Mouse (Mus musculus): Measurements from ENCODE around the gene Slc23a3. TPM values are rescaled to one million over a fixed set of nuclear protein-coding genes. Genes with fewer than 3 reads are reported as not detected.

The Slc23a3 gene
- 0.10 TPM in 2 replicates for polyA plus RNA-seq (2012; rRNA removed)

GRCm38 (mm10) chr1:75133421-75134207, at the start of gene Slc23a3:
Gene Slc23a3 (minus strand): TSS chr1:75133890.

DNA sequence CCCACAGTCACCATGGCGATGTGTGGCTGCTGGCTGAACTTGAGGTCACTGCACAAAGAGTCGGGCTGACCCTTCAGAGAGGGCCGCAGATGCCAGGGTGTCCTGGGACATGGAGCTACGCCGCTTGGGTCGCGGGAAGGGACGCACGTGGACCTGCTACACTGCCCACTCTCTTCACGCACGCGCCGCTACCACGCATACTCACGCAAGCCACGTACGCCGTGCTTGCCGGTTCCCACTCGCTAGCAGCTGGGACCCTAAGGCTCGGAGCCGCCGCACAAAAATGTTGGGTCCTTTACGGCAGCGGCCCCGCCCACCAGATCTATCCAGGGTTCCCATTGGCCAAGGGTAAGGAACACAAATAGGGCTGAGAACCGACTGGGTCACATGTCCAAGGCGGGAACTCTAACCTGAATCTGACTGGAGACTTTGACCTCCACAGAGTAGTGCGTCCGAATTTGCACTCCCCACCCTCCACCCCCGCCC, 46.5 kb upstream of the Slc23a3 start, which contains the start of gene Abcb6:
Abcb6 (minus strand) TSS at position 288 of the 486 bp plus-strand sequence.

GRCm38 (mm10) chr1:75168472-75169464, 35.1 kb upstream of the Slc23a3 start, which contains the start of gene Zfand2b:
Gene Zfand2b (plus strand): TSS chr1:75168646.

GRCm38 (mm10) chr1:75142301-75143261, 8.9 kb upstream of the Slc23a3 start, which contains the start of the genes Cnppd1 and Retreg2:
Gene Cnppd1 (minus strand): TSS chr1:75142711.
Gene Retreg2 (plus strand): TSS chr1:75142778.

DNA sequence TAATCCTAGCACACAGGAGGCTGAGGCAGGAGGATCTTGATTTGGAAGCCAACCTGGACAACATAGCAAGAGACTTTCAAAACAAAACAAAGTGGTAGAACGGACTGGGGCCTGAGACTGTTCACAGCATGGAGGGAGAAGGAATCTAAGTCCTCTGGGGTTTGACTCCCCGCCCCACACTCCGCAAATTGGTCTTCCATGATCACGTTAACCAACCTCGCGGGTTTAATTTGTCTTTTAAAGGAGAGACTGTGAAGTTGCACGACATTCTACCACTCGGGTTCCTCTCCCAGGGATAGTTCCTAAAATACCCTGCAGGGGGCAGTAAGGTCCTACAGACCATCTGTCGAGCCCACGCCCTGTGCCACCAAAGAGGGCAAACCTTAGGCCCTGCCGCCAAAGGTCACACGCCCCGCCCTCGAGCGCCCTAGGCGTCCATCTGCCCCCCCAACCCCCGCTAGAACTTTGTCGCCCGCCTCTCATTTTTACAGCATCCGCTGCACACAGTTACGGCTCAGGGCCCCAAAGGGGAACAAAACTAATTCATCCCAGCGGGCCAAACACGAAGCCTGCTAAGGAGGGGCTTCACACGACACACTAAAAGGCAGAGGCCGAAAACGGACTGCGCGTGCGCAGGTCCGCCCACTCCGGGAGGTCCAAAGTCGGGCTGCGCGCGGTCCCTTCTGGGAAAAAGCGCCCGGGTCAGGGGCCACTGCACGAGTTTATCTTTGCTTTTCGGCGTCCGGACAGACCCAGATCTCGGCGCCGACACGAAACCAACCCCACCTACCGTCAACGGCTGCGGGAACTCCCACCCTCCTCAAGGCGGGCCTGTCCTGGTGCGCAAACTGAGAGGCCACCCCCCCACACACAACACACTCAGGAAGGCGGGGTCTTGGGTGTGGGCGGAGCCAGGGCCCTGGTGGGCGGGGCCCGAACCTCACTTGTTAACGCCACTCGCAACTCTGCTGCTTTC, 9.1 kb downstream of the Slc23a3 start, which contains the start of gene Nhej1:
Nhej1 (minus strand) TSS at position 855 of the 976 bp plus-strand sequence.

Other genes starting within 250 kb of the Slc23a3 start
- gene Fev, start 248.5 kb downstream of the Slc23a3 start, polyA plus RNA-seq (2012; rRNA removed), result 0.19 and 0.43 TPM in 2 replicates
- gene Cryba2, start 240.7 kb downstream of the Slc23a3 start, polyA plus RNA-seq (2012; rRNA removed), result 0.14 and 0.42 TPM in 2 replicates
- gene Cfap65, start 198.3 kb downstream of the Slc23a3 start, polyA plus RNA-seq (2012; rRNA removed), result 0.58 and 0.83 TPM in 2 replicates
- 0.75 and 1.1 TPM in 2 replicates for gene Ihh, start 182.2 kb downstream of the Slc23a3 start, polyA plus RNA-seq (2012; rRNA removed)
- 4.5 and 5.2 TPM in 2 replicates for gene Nhej1, start 8.7 kb downstream of the Slc23a3 start, polyA plus RNA-seq (2012; rRNA removed)
- 50.0 and 55.5 TPM in 2 replicates for gene Cnppd1, start 8.8 kb upstream of the Slc23a3 start, polyA plus RNA-seq (2012; rRNA removed)
- gene Retreg2, start 8.9 kb upstream of the Slc23a3 start, polyA plus RNA-seq (2012; rRNA removed), result 57.7 and 66.7 TPM in 2 replicates
- gene Zfand2b, start 34.8 kb upstream of the Slc23a3 start, polyA plus RNA-seq (2012; rRNA removed), result 29.5 and 43.8 TPM in 2 replicates
- 23.4 and 24.9 TPM in 2 replicates for gene Abcb6, start 46.5 kb upstream of the Slc23a3 start, polyA plus RNA-seq (2012; rRNA removed)
- gene Ankzf1, start 58.3 kb upstream of the Slc23a3 start, polyA plus RNA-seq (2012; rRNA removed), result 24.4 and 26.5 TPM in 2 replicates
- 18.6 and 27.4 TPM in 2 replicates for gene Atg9a, start 58.3 kb upstream of the Slc23a3 start, polyA plus RNA-seq (2012; rRNA removed)
- 16.4 and 29.6 TPM in 2 replicates for gene Glb1l, start 76.9 kb upstream of the Slc23a3 start, polyA plus RNA-seq (2012; rRNA removed)
- gene Stk16, start 76.9 kb upstream of the Slc23a3 start, polyA plus RNA-seq (2012; rRNA removed), result 197 and 230 TPM in 2 replicates
- gene Tuba4a, start 86.0 kb upstream of the Slc23a3 start, polyA plus RNA-seq (2012; rRNA removed), result 12.2 and 15.6 TPM in 2 replicates
- not detected in 2 replicates for gene A630095N17Rik, start 98.2 kb upstream of the Slc23a3 start, polyA plus RNA-seq (2012; rRNA removed)
- 32.0 and 36.4 TPM in 2 replicates for gene Dnajb2, start 102.5 kb upstream of the Slc23a3 start, polyA plus RNA-seq (2012; rRNA removed)
- 11.9 and 13.4 TPM in 2 replicates for gene Ptprn, start 130.6 kb upstream of the Slc23a3 start, polyA plus RNA-seq (2012; rRNA removed)
- 9.7 and 17.3 TPM in 2 replicates for gene Resp18, start 144.5 kb upstream of the Slc23a3 start, polyA plus RNA-seq (2012; rRNA removed)
- 102 and 138 TPM in 2 replicates for gene Dnpep, start 184.1 kb upstream of the Slc23a3 start, polyA plus RNA-seq (2012; rRNA removed)
- 5.1 and 15.4 TPM in 2 replicates for gene Des, start 226.4 kb upstream of the Slc23a3 start, polyA plus RNA-seq (2012; rRNA removed)
- 40.6 and 51.1 TPM in 2 replicates for gene Speg, start 241.4 kb upstream of the Slc23a3 start, polyA plus RNA-seq (2012; rRNA removed)

Data from central nervous system, embryonic 11.5 days (tissue).